Mouse (Mus musculus) hindbrain, embryonic 11.5 days (tissue): ENCODE measurements around the gene Tchhl1. TPM values are rescaled to one million over a fixed set of nuclear protein-coding genes. Genes with fewer than 3 reads are reported as not detected.
"Not testable (repeated sequence)": the region's sequence is repeated elsewhere in the genome, so short reads cannot be mapped to it uniquely, and the experiment has no call there.

Experiments used
- ATAC-seq: fragments of 200-750 bp; cut with Nextera tagmentation; 2 replicates; pipeline ENCODE4 v1.8.0; 2017; ENCODE audit warnings: mild to moderate bottlenecking, moderate TSS enrichment, moderate library complexity; ENCODE audit not compliant: low FRiP score
- DNase-seq: peaks from one replicate; pipeline ENCODE4 v3.0.0-alpha.2; 2015; ENCODE audit warnings: low spot score
- H3K27ac ChIP-seq: fragments of 300-500 bp; sonication (generic); 2 replicates; pipeline ENCODE4 v1.5.1; 2014; ENCODE audit warnings: mild to moderate bottlenecking, low read depth, low read length
- H3K27me3 ChIP-seq: fragments of 300-500 bp; sonication (generic); 2 replicates; pipeline ENCODE4 v1.6.1; 2014; ENCODE audit warnings: mild to moderate bottlenecking, low read length, moderate library complexity, mixed read lengths; ENCODE audit not compliant: control insufficient read depth, insufficient read depth
- H3K36me3 ChIP-seq: fragments of 300-500 bp; sonication (generic); 2 replicates; pipeline ENCODE4 v1.6.1; 2014; ENCODE audit warnings: mild to moderate bottlenecking, low read length, moderate library complexity, mixed read lengths; ENCODE audit not compliant: control insufficient read depth, insufficient read depth
- H3K4me1 ChIP-seq: fragments of 300-500 bp; sonication (generic); replicated peaks from 2 replicates; pipeline ENCODE4 v1.6.1; 2014; ENCODE audit warnings: low read length, mixed read lengths; ENCODE audit not compliant: control insufficient read depth, insufficient read depth
- H3K4me2 ChIP-seq: fragments of 300-500 bp; sonication (generic); replicated peaks from 2 replicates; pipeline ENCODE4 v1.6.1; 2014; ENCODE audit warnings: mild to moderate bottlenecking, low read depth, low read length
- H3K4me3 ChIP-seq: fragments of 300-500 bp; sonication (generic); 2 replicates; pipeline ENCODE4 v1.5.1; 2014; ENCODE audit warnings: low read depth, low read length
- H3K9ac ChIP-seq: fragments of 300-500 bp; sonication (generic); 2 replicates; pipeline ENCODE4 v1.6.1; 2014; ENCODE audit warnings: low read depth, low read length
- H3K9me3 ChIP-seq: fragments of 300-500 bp; sonication (generic); 2 replicates; pipeline ENCODE4 v1.6.1; 2016; ENCODE audit warnings: low read length; ENCODE audit not compliant: control insufficient read depth
- WGBS: fragments of 180-500 bp; shearing (Covaris S2); extraction: QIAGEN DNeasy Blood & Tissue Kit; methylation state at CpG from one replicate; pipeline ENCODE4 v1.1.7; 2014; 5-methylcytosine and 5-hydroxymethylcytosine counted together
- polyA plus RNA-seq: library from polyadenylated mRNA; unstranded; fragments of >200 nt; fragmentation: Nextera tagmentation; extraction: Ambion mirVana; gene quantifications from 2 replicates; pipeline ENCODE4 v1.2.1, GENCODE M21; 2014

Gene Tchhl1
- polyA plus RNA-seq: not detected in 2 replicates

DNA sequence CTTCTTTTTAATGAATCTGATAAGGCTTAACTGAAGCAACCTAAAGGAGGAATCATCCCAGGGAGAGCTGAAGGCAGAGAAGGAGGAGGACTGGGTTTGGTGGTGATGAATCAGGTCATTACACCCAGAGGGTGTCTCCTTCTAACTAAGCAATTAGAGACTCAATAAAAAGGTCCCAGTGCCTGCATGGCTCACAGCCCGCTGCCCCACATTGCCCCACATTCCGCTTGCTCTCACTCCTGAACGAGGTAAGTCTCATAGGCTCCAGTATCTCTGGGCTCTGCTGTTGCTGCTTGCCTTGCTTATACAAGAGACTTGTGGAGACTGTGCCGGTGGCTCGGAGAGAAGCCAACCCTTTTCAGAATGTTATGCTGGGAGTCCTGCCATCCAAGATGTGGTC is at the start of gene Tchhl1:
Gene Tchhl1, plus strand, starts transcription at position 194 of the 400 bp plus-strand sequence.
- 72% methylated on average over 5 of the region's 5 CpGs for WGBS
- H3K4me2 ChIP-seq: no peak within 1 kb of the TSS
- ATAC-seq (no peak), DNase-seq (no peak)
- no peak within 1 kb of the TSS for H3K27ac ChIP-seq
- H3K27me3 ChIP-seq: no peaks in the 10 kb centered on the region
- H3K4me3 ChIP-seq: no peak within 1 kb of the TSS
- no peaks in the 10 kb centered on the region for H3K9me3 ChIP-seq
- no peaks in the 10 kb centered on the region for H3K4me1 ChIP-seq
- no peak within 1 kb of the TSS for H3K9ac ChIP-seq
- no peaks in the 10 kb centered on the region for H3K36me3 ChIP-seq

DNA sequence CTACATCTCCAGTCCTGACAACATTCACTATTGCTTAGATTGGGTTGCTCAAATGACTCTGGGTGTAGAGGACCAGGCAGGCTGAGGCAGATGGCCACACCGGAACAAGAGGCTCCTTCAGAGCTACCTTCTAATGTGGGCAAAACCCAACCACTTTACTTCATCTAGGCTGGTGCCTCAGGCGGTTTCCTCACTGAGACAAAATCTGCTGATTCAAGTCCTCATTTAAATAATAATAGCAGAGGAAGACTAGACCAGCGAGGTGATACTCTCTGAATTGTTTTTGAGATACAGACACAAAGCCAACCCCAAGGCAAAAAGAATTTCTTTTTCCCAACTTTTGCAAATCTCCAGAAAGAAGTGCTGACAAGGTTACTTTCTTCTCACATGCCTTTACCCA is 36.9 kb upstream of the Tchhl1 start:
- Histone ChIP-seq H3K27ac (no peak overlapping the region), H3K9ac (no peak overlapping the region), H3K4me3 (no peak overlapping the region), H3K27me3 (no peaks in the 10 kb centered on the region), H3K4me2 (no peak overlapping the region), H3K9me3 (no peaks in the 10 kb centered on the region), H3K4me1 (no peaks in the 10 kb centered on the region), H3K36me3 (no peaks in the 10 kb centered on the region)
- ATAC-seq: no peak
- WGBS: 44% methylated on average over 3 of the region's 3 CpGs
- no peak for DNase-seq

DNA sequence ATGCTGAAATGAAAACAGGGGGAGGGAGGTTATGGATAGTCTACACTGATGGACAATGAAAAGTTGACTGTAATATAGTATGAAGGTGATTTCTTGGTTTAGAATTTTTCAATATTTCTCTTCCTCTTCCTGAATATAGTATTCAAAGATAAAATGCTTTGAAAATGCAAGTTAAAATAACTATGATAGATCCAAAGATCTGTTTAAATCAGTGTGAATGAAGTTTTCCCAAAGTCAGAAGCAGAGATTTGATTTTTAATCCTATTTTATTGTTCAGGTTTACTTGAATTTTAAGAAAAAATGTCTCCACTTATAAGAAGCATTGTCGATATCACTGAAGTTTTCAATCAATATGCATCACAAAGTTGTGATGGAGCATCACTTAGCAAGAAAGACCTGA is 26.5 kb upstream of the Tchhl1 start, which contains the start of gene Tchh:
Gene Tchh, plus strand, starts transcription at position 301 of the 400 bp plus-strand sequence.
- Histone ChIP-seq H3K36me3 (no peaks in the 10 kb centered on the region), H3K4me3 (no peak within 1 kb of the TSS), H3K27ac (no peak within 1 kb of the TSS), H3K9me3 (no peaks in the 10 kb centered on the region), H3K4me2 (no peak within 1 kb of the TSS), H3K9ac (no peak within 1 kb of the TSS), H3K27me3 (peaks cover 29% of the 10 kb centered on the region), H3K4me1 (0 out of 2 replicates have a peak, but pooled peaks cover 4% of the 10 kb centered on the region)
- ATAC-seq (no peak), DNase-seq (no peak)
- WGBS: 91% methylated on average over 1 of the region's 1 CpGs

DNA sequence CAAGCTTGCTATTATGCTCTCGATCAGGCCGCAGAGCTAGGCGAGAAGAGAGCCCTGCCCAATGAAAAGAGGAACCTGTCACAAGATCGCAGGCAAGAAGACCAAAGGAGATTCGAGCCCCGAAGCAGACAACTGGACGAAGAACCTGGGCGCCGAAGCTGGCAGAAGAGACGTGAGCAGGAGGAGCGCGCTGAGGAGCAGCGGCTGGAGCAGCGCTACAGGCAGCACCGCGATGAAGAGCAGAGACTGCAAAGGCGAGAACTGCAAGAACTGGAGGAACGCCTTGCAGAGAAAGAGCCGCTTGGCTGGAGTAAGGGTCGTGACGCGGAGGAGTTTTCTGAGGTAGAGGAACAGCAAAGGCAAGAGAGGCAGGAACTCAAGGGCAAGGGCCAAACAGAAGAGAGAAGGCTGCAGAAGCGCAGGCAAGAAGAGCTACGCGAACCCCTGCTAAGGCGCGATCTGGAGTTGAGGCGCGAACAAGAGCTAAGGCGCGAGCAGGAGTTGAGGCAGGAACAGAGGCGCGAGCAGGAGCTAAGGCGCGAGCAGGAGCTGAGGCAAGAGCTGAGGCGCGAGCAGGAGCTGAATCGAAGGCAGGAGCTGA is 25.0 kb upstream of the Tchhl1 start:
- ATAC-seq (no peak), DNase-seq (peak; percentile 70)
- Histone ChIP-seq H3K36me3 (no peaks in the 10 kb centered on the region), H3K4me2 (peak overlapping the region; percentile 75), H3K9ac (no peak overlapping the region), H3K4me1 (0 out of 2 replicates have a peak, but pooled peaks cover 4% of the 10 kb centered on the region), H3K4me3 (peak overlapping the region; percentile 54), H3K27me3 (peaks cover 33% of the 10 kb centered on the region), H3K9me3 (no peaks in the 10 kb centered on the region), H3K27ac (no peak overlapping the region)
- WGBS: under 1% methylated on average over 38 of the region's 38 CpGs

DNA sequence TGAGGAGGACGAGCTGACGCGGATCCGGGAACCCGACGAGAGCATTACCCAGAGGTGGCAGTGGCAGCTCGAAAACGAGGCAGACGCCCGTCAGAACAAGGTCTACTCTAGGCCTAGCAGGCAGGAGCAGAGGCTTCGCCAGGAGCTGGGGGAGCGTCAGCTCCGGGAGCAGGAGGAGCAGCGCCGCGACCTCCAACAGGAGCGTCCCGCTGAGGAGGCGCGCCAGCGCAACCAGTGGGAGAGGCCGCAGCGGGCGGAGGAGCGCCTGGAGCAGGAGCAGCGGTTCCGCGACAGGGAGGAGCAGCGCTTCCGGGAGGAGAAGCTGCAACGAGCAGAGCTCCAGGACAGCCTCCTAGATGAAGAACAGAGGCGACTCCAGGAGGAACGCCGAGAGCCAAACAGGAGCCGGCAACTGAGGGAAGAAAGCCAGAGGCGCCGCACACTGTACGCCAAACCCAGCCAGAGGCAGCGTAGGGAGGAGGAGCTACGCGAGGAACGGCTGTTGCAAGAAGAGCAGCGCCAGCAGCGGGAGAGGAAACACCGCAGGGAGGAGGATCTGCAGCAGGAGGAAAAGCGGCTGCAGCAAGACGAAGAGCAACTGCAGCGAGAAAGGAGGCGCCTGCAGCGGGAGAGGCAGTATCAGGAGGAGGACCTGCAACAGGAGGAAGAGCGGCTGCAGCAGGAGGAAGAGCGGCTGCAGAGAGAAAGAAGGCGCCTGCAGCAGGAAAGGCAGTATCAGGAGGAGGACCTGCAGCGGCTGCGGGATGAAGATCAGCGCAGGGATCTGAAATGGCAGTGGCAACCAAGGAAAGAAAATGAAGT is 24.0 kb upstream of the Tchhl1 start:
- DNase-seq (peak; percentile 81), ATAC-seq (peak; percentile 86)
- Histone ChIP-seq H3K4me1 (0 out of 2 replicates have a peak, but pooled peaks cover 4% of the 10 kb centered on the region), H3K27me3 (peaks cover 33% of the 10 kb centered on the region), H3K4me2 (peak overlapping the region; percentile 75), H3K36me3 (no peaks in the 10 kb centered on the region), H3K9me3 (no peaks in the 10 kb centered on the region), H3K4me3 (peak overlapping the region; percentile 54), H3K9ac (peak overlapping the region; percentile 13), H3K27ac (no peak overlapping the region)
- 1% methylated on average over 56 of the region's 56 CpGs for WGBS

DNA sequence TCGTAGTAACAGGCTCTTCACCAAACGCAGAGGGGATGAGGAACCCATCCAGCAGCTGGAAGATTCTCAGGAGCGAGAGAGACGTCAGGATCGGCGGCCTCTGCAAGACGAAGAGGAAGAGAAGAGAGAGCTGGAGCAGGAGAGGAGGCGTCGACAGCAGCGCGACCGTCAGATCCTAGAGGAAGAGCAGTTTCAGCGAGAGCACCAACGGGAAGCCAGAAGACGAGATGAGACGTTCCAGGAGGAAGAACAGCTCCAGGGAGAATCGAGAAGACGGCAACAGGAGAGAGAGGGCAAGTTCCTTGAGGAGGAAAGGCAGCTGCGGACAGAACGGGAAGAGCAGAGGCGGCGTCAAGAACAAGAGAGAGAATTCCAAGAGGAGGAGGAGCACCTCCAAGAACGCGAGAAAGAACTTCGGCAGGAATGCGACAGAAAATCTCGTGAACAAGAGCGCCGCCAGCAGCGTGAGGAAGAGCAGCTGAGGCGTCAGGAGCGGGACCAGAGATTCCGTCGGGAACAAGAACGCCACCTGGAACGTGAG is 23.3 kb upstream of the Tchhl1 start:
- H3K9me3 ChIP-seq: no peaks in the 10 kb centered on the region
- under 1% methylated on average over 36 of the region's 36 CpGs for WGBS
- ATAC-seq (no peak; the same call in 1 of the 2 replicates), DNase-seq (peak; percentile 67)
- no peaks in the 10 kb centered on the region for H3K36me3 ChIP-seq
- peak overlapping the region; percentile 54 for H3K4me3 ChIP-seq
- no peak overlapping the region for H3K27ac ChIP-seq
- H3K4me2 ChIP-seq: peak overlapping the region; percentile 75
- H3K9ac ChIP-seq: peak overlapping the region; percentile 1; the same call in 1 of the 2 replicates
- H3K27me3 ChIP-seq: peaks cover 33% of the 10 kb centered on the region
- H3K4me1 ChIP-seq: 0 out of 2 replicates have a peak, but pooled peaks cover 4% of the 10 kb centered on the region

DNA sequence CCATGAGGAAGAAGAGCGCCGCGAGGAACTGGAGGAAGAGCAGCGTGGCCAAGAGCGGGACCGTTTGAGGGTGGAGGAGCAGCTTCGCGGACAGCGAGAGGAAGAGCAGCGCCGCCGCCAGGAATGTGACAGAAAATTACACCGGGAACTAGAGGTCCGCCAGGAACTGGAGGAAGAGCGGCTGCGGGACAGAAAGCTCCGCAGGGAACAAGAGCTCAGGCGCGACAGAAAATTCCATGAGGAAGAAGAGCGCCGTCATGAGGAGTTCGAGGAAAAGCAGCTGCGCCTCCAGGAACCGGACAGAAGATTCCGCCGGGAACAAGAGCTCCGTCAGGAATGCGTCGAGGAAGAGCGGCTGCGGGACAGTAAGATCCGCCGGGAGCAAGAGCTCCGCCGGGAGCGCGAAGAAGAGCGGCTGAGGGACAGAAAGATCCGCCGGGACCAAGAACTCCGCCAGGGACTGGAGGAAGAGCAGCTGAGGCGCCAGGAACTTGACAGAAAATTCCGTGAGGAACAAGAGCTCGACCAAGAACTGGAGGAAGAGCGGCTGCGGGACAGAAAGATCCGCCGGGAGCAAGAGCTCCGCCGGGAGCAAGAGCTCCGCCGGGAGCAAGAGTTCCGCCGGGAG is 22.3 kb upstream of the Tchhl1 start:
- WGBS: under 1% methylated on average over 54 of the region's 54 CpGs
- DNase-seq: peak; percentile 76
- 0 out of 2 replicates have a peak overlapping the region, but pooled peaks have one; percentile 23 for H3K9ac ChIP-seq
- 0 out of 2 replicates have a peak, but pooled peaks cover 4% of the 10 kb centered on the region for H3K4me1 ChIP-seq
- H3K36me3 ChIP-seq: no peaks in the 10 kb centered on the region
- ATAC-seq: no peak
- H3K4me3 ChIP-seq: peak overlapping the region; percentile 54
- no peak overlapping the region for H3K27ac ChIP-seq
- H3K27me3 ChIP-seq: peaks cover 32% of the 10 kb centered on the region
- no peaks in the 10 kb centered on the region for H3K9me3 ChIP-seq
- H3K4me2 ChIP-seq: peak overlapping the region; percentile 75

DNA sequence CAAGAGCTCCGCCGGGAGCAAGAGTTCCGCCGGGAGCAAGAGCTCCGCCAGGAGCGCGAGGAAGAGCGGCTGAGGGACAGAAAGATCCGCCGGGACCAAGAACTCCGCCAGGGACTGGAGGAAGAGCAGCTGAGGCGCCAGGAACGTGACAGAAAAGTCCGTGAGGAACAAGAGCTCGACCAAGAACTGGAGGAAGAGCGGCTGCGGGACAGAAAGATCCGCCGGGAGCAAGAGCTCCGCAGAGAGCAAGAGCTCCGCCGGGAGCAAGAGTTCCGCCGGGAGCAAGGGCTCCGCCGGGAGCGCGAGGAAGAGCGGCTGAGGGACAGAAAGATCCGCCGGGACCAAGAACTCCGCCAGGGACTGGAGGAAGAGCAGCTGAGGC is 21.8 kb upstream of the Tchhl1 start:
- H3K27me3 ChIP-seq: peaks cover 32% of the 10 kb centered on the region
- H3K4me3 ChIP-seq: peak overlapping the region; percentile 54
- peak overlapping the region; percentile 23; the same call in 1 of the 2 replicates for H3K9ac ChIP-seq
- not testable (repeated sequence) for H3K27ac ChIP-seq, DNase-seq, H3K9me3 ChIP-seq, ATAC-seq, H3K36me3 ChIP-seq, H3K4me1 ChIP-seq
- 2% methylated on average over 32 of the region's 32 CpGs for WGBS
- H3K4me2 ChIP-seq: peak overlapping the region; percentile 75
